Mouse (Mus musculus) kidney, adult 10 weeks (tissue): ENCODE data around the gene Eif1ad. TPM values are rescaled to one million over a fixed set of nuclear protein-coding genes. Genes with fewer than 3 reads are reported as not detected.

ENCODE experiments used
- polyA plus RNA-seq: library from polyadenylated mRNA; stranded (reverse); fragments of 350-450 nt; fragmentation: Illumina TruSeq; extraction: RNeasy Lipid Tissue Mini Kit (QIAGEN cat#74804); gene quantifications from one replicate; pipeline ENCODE4 v1.2.3, GENCODE M21; 2014; ENCODE audit warnings: low read depth, low replicate concordance

Gene Eif1ad
- 13.9 TPM for polyA plus RNA-seq

GRCm38 (mm10) chr19:5366175-5367052, at the start of gene Eif1ad:
TSS of gene Eif1ad (plus strand) at chr19:5366741.

GRCm38 (mm10) chr19:5335441-5335840, 31.1 kb upstream of the Eif1ad start, which contains the start of gene Catsper1:
TSS of gene Catsper1 (plus strand) at chr19:5335741.

GRCm38 (mm10) chr19:5349502-5349873, 17.1 kb upstream of the Eif1ad start, which contains the start of gene Cst6:
TSS of gene Cst6 (minus strand) at chr19:5349574.

GRCm38 (mm10) chr19:5367053-5367359, 465 bp downstream of the Eif1ad start, which contains the start of gene Banf1:
TSS of gene Banf1 (minus strand) at chr19:5367168.

GRCm38 (mm10) chr19:5388588-5389242, 22.2 kb downstream of the Eif1ad start, which contains the start of gene Sart1:
TSS of gene Sart1 (minus strand) at chr19:5388703.

GRCm38 (mm10) chr19:5402293-5402692, 35.8 kb downstream of the Eif1ad start, which contains the start of gene Tsga10ip:
TSS of gene Tsga10ip (minus strand) at chr19:5402526.

Other genes with a start within 250 kb of the Eif1ad start
- gene Klc2, start 248.2 kb upstream of the Eif1ad start, polyA plus RNA-seq: 1.9 TPM
- gene Pacs1, start 93.6 kb upstream of the Eif1ad start, polyA plus RNA-seq: 3.7 TPM
- gene Sf3b2, start 71.3 kb upstream of the Eif1ad start, polyA plus RNA-seq: 32.5 TPM
- gene Gal3st3, start 68.4 kb upstream of the Eif1ad start, polyA plus RNA-seq: not detected
- not detected for gene Catsper1, start 31.0 kb upstream of the Eif1ad start, polyA plus RNA-seq
- not detected for gene Cst6, start 17.2 kb upstream of the Eif1ad start, polyA plus RNA-seq
- 5.5 TPM for gene Banf1, start 427 bp downstream of the Eif1ad start, polyA plus RNA-seq
- 2.4 TPM for gene Sart1, start 22.0 kb downstream of the Eif1ad start, polyA plus RNA-seq
- gene Tsga10ip, start 35.8 kb downstream of the Eif1ad start, polyA plus RNA-seq: not detected
- gene Drap1, start 58.2 kb downstream of the Eif1ad start, polyA plus RNA-seq: 3.1 TPM
- not detected for gene AI837181, start 58.4 kb downstream of the Eif1ad start, polyA plus RNA-seq
- gene Fosl1, start 80.8 kb downstream of the Eif1ad start, polyA plus RNA-seq: not detected
- 0.81 TPM for gene Ccdc85b, start 91.2 kb downstream of the Eif1ad start, polyA plus RNA-seq
- gene Fibp, start 93.9 kb downstream of the Eif1ad start, polyA plus RNA-seq: 3.6 TPM
- not detected for gene Ctsw, start 101.8 kb downstream of the Eif1ad start, polyA plus RNA-seq
- gene Efemp2, start 107.2 kb downstream of the Eif1ad start, polyA plus RNA-seq: not detected
- gene Mus81, start 121.7 kb downstream of the Eif1ad start, polyA plus RNA-seq: 0.69 TPM
- gene Cfl1, start 123.7 kb downstream of the Eif1ad start, polyA plus RNA-seq: 142 TPM
- gene 1700020D05Rik, start 137.0 kb downstream of the Eif1ad start, polyA plus RNA-seq: not detected
- gene Snx32, start 143.8 kb downstream of the Eif1ad start, polyA plus RNA-seq: 0.36 TPM
- gene Ovol1, start 193.9 kb downstream of the Eif1ad start, polyA plus RNA-seq: 2.4 TPM
- gene Ap5b1, start 201.3 kb downstream of the Eif1ad start, polyA plus RNA-seq: not detected
- gene Rnaseh2c, start 235.1 kb downstream of the Eif1ad start, polyA plus RNA-seq: 2.0 TPM
- gene Kat5, start 243.5 kb downstream of the Eif1ad start, polyA plus RNA-seq: 18.3 TPM